Comparison of ENCODE assay signal across 8 mouse cellular contexts in the genomic region with DNA sequence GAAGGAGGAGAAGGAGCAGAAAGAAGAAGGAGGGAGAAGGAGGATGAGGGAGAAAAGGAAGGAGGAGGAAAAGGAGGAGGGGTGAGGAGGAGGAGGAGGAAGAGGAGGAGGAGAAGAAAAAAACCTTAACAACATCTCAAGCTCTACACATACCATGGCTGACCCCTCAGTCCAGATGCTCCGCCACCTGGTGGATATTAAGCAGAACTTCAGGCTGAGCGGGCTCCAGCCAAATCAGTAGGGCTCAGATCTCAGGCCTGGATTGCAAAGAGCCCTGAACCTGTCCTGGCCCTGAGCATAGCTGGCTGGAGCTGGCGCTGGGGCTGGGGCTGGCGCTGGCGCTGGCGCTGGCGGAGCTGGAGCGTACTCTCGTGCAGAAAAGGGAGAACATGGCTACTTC. TPM values are rescaled to one million over a fixed set of nuclear protein-coding genes. Genes with fewer than 3 reads are reported as not detected.
A peak's percentile ranks its signal among the peaks of the same experiment; 100 is the strongest.
DNase-seq lines count a peak whose midpoint lies in the region; ATAC-seq lines count a peak whose summit lies in the region.

No protein-coding gene starts in this region.

- no peaks in the 10 kb centered on the region for H3K9me3 ChIP-seq in forebrain, embryonic 13.5 days (replicated peaks)
- H3K9me3 ChIP-seq in hindbrain, embryonic 11.5 days (ENCODE audit: control insufficient read depth, low read length), result no peaks in the 10 kb centered on the region
- 0 out of 2 replicates have a peak, but pooled peaks cover 3% of the 10 kb centered on the region for H3K9me3 ChIP-seq in midbrain, embryonic 13.5 days

- no peak overlapping the region for H3K27ac ChIP-seq in forebrain, embryonic 13.5 days
- H3K27ac ChIP-seq in hindbrain, embryonic 11.5 days (ENCODE audit: low read depth, low read length), result no peak overlapping the region
- no peak overlapping the region for H3K27ac ChIP-seq in midbrain, embryonic 13.5 days

- H3K4me2 ChIP-seq in forebrain, embryonic 13.5 days, result no peak overlapping the region
- no peak overlapping the region for H3K4me2 ChIP-seq in hindbrain, embryonic 11.5 days (replicated peaks; ENCODE audit: low read depth, low read length)
- H3K4me2 ChIP-seq in midbrain, embryonic 13.5 days (replicated peaks), result no peak overlapping the region

- intact Hi-C loops in left cerebral cortex, postnatal 4 days (cut with DNase I), result no loop called here

- peak; percentile 83; the same call in 1 of the 2 replicates for ATAC-seq in forebrain, embryonic 13.5 days
- peak; percentile 68 for ATAC-seq in hindbrain, embryonic 11.5 days (ENCODE audit: low FRiP score)
- ATAC-seq in midbrain, embryonic 13.5 days, result peak; percentile 89

- H3K4me3 ChIP-seq in forebrain, embryonic 13.5 days, result no peak overlapping the region
- no peak overlapping the region for H3K4me3 ChIP-seq in hindbrain, embryonic 11.5 days (ENCODE audit: low read depth, low read length)
- H3K4me3 ChIP-seq in midbrain, embryonic 13.5 days (replicated peaks), result no peak overlapping the region

- 3% methylated on average over 9 of the region's 9 CpGs for WGBS in forebrain, embryonic 13.5 days
- WGBS in hindbrain, embryonic 11.5 days, result 6% methylated on average over 9 of the region's 9 CpGs
- 4% methylated on average over 9 of the region's 9 CpGs for WGBS in midbrain, embryonic 13.5 days

- no peaks in the 10 kb centered on the region; the same call in 1 of the 2 replicates for H3K27me3 ChIP-seq in forebrain, embryonic 13.5 days
- H3K27me3 ChIP-seq in hindbrain, embryonic 11.5 days (ENCODE audit: control insufficient read depth, insufficient read depth, low read length), result no peaks in the 10 kb centered on the region
- no peaks in the 10 kb centered on the region for H3K27me3 ChIP-seq in midbrain, embryonic 13.5 days

- H3K9ac ChIP-seq in forebrain, embryonic 13.5 days, result no peak overlapping the region
- H3K9ac ChIP-seq in hindbrain, embryonic 11.5 days (ENCODE audit: low read depth, low read length), result no peak overlapping the region
- H3K9ac ChIP-seq in midbrain, embryonic 13.5 days (replicated peaks), result no peak overlapping the region

- DNase-seq in right cerebral cortex, adult 18-20 months, result peak; percentile 53
- DNase-seq in right cerebral cortex, postnatal 14 days, result no peak
- DNase-seq in c-Kit-positive CD71-positive TER-119-positive erythroid progenitor cells, embryonic 14.5 days (ENCODE audit: low spot score), result peak; percentile 53
- DNase-seq in hindbrain, embryonic 11.5 days (ENCODE audit: low spot score), result peak; percentile 85
- DNase-seq in left cerebral cortex, postnatal 4 days, result peak; percentile 58
- peak; percentile 57 to 59 for DNase-seq in spleen, postnatal 36 days (ENCODE audit: low spot score in 2 of 2)

- no peaks in the 10 kb centered on the region for H3K4me1 ChIP-seq in forebrain, embryonic 13.5 days
- H3K4me1 ChIP-seq in hindbrain, embryonic 11.5 days (replicated peaks; ENCODE audit: control insufficient read depth, insufficient read depth, low read length), result no peaks in the 10 kb centered on the region
- no peaks in the 10 kb centered on the region for H3K4me1 ChIP-seq in midbrain, embryonic 13.5 days (replicated peaks)

- no peaks in the 10 kb centered on the region for H3K36me3 ChIP-seq in forebrain, embryonic 13.5 days (ENCODE audit: poor library complexity, severe bottlenecking)
- no peaks in the 10 kb centered on the region for H3K36me3 ChIP-seq in hindbrain, embryonic 11.5 days (ENCODE audit: control insufficient read depth, insufficient read depth, low read length)
- H3K36me3 ChIP-seq in midbrain, embryonic 13.5 days, result 0 out of 2 replicates have a peak, but pooled peaks cover 3% of the 10 kb centered on the region

RNA-seq across cellular contexts. Expression of a gene that starts 14.7 kb away (rescaled TPM):
- 18.7 and 23.4 TPM in 2 replicates for polyA plus RNA-seq in forebrain, embryonic 13.5 days (2015; fragmentation: Nextera tagmentation; extraction: Ambion mirVana)
- 13.8 TPM in 2 replicates for polyA plus RNA-seq in hindbrain, embryonic 11.5 days (2014; fragmentation: Nextera tagmentation; extraction: Ambion mirVana)
- 10 to 100 TPM; 64.7 to 66.2 TPM for total RNA-seq in left cerebral cortex, postnatal 4 days (2021)
- polyA plus RNA-seq in midbrain, embryonic 13.5 days (2015; fragmentation: Nextera tagmentation; extraction: Ambion mirVana), result 21.8 and 22.5 TPM in 2 replicates

RNA-seq across cellular contexts. Expression of a gene that starts 27.1 kb away (rescaled TPM):
- polyA plus RNA-seq in forebrain, embryonic 13.5 days (2015; fragmentation: Nextera tagmentation; extraction: Ambion mirVana), result 9.5 and 10.9 TPM in 2 replicates
- polyA plus RNA-seq in hindbrain, embryonic 11.5 days (2014; fragmentation: Nextera tagmentation; extraction: Ambion mirVana), result 14.0 and 16.4 TPM in 2 replicates
- 1 to 10 TPM; 5.0 to 6.4 TPM for total RNA-seq in left cerebral cortex, postnatal 4 days (2021)
- 9.7 and 10.7 TPM in 2 replicates for polyA plus RNA-seq in midbrain, embryonic 13.5 days (2015; fragmentation: Nextera tagmentation; extraction: Ambion mirVana)

RNA-seq across cellular contexts. Expression of a gene that starts 29.7 kb away (rescaled TPM):
- 16.0 and 16.3 TPM in 2 replicates for polyA plus RNA-seq in forebrain, embryonic 13.5 days (2015; fragmentation: Nextera tagmentation; extraction: Ambion mirVana)
- polyA plus RNA-seq in hindbrain, embryonic 11.5 days (2014; fragmentation: Nextera tagmentation; extraction: Ambion mirVana), result 18.9 and 20.6 TPM in 2 replicates
- total RNA-seq in left cerebral cortex, postnatal 4 days (2021), result 1 to 10 TPM; 5.7 to 7.4 TPM
- polyA plus RNA-seq in midbrain, embryonic 13.5 days (2015; fragmentation: Nextera tagmentation; extraction: Ambion mirVana), result 8.8 and 11.4 TPM in 2 replicates

RNA-seq across cellular contexts. Expression of a gene that starts 37.7 kb away (rescaled TPM):
- 25.8 and 32.7 TPM in 2 replicates for polyA plus RNA-seq in forebrain, embryonic 13.5 days (2015; fragmentation: Nextera tagmentation; extraction: Ambion mirVana)
- polyA plus RNA-seq in hindbrain, embryonic 11.5 days (2014; fragmentation: Nextera tagmentation; extraction: Ambion mirVana), result 35.9 and 37.5 TPM in 2 replicates
- 10 to 100 TPM; 17.3 to 21.3 TPM for total RNA-seq in left cerebral cortex, postnatal 4 days (2021)
- polyA plus RNA-seq in midbrain, embryonic 13.5 days (2015; fragmentation: Nextera tagmentation; extraction: Ambion mirVana), result 31.8 and 37.5 TPM in 2 replicates

RNA-seq across cellular contexts. Expression of a gene that starts 41.7 kb away (rescaled TPM):
- polyA plus RNA-seq in forebrain, embryonic 13.5 days (2015; fragmentation: Nextera tagmentation; extraction: Ambion mirVana), result 24.1 and 27.5 TPM in 2 replicates
- 17.8 TPM in 2 replicates for polyA plus RNA-seq in hindbrain, embryonic 11.5 days (2014; fragmentation: Nextera tagmentation; extraction: Ambion mirVana)
- total RNA-seq in left cerebral cortex, postnatal 4 days (2021), result 10 to 100 TPM; 84.1 to 91.0 TPM
- polyA plus RNA-seq in midbrain, embryonic 13.5 days (2015; fragmentation: Nextera tagmentation; extraction: Ambion mirVana), result 28.2 and 34.2 TPM in 2 replicates
